Mouse (Mus musculus): ENCODE data around the gene Syt13. TPM values are rescaled to one million over a fixed set of nuclear protein-coding genes. Genes with fewer than 3 reads are reported as not detected.

Gene Syt13
- total and polyA plus RNA-seq, 3 experiments, result not detected

DNA sequence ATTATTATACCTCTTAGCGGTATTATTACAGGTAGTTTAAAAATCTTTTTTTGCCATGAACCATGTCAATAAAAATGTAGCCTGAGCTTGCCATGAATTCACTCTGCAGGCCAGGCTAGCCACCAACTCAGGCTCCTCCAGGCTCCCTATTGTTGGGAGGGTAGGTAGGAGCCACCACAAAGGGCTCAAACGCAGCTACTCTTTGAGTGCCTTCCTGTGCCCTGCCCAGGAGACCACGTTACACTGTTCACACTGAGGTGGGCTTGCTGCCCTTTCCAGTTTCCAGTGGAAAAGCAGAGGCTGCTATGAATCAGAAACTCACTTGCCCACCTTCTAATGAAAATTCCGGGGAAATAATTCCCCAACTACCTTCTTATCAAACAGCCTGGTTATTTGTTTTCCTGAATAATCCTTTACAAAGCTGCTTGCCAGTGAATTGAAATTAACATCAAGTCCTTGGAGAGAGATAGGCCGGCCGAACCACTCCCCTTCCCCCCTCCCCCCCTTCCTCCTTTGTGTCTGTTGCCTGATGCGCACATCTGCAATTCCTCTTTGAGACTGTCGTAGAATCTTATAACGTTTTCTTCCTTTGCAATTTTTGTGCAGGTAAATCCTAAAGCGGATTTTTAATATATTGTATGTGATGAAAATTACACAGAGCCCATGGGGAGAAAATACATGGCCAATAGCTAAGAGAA is 44.6 kb upstream of the Syt13 start:
- Histone ChIP-seq H3K36me3 (ENCODE audit: control insufficient read depth in 1 of 2, insufficient read depth in 2 of 2, low read length in 2 of 2) (no peaks in the 10 kb centered on the region), H3K9ac (ENCODE audit: control insufficient read depth, low read depth, low read length, poor library complexity, severe bottlenecking) (no peak overlapping the region), H3K27me3 (ENCODE audit: control insufficient read depth in 1 of 2, insufficient read depth in 2 of 2, low read length in 2 of 2) (peaks cover 13 to 22% of the 10 kb centered on the region in 2 experiments; a peak in 3 of 4 replicates), H3K4me1 (ENCODE audit: control insufficient read depth in 1 of 2, insufficient read depth in 2 of 2, low read length in 2 of 2) (no peaks in the 10 kb centered on the region), H3K27ac (ENCODE audit: control insufficient read depth, low read depth, low read length) (no peak overlapping the region), H3K4me3 (ENCODE audit: control insufficient read depth in 1 of 2, insufficient read depth in 1 of 2, low read depth in 2 of 2, low read length in 2 of 2) (no peak overlapping the region), H3K9me3 (replicated peaks; ENCODE audit: insufficient read depth, low read length) (no peaks in the 10 kb centered on the region), H3K79me2 (ENCODE audit: control insufficient read depth, insufficient read depth, low read length, poor library complexity) (no peaks in the 10 kb centered on the region)
- DNase-seq (ENCODE audit: low read depth, low spot score), result no peak
- no peak for TF ChIP-seq POLR2AphosphoS5 (IDR thresholded peaks at IDR 0.05; ENCODE audit: borderline replicate concordance, low read depth, low read length)
- TF ChIP-seq RAD21 (IDR thresholded peaks at IDR 0.05; ENCODE audit: low read depth, low read length), result no peak
- TF ChIP-seq POLR2A (IDR thresholded peaks at IDR 0.05; ENCODE audit: control insufficient read depth in 1 of 2, insufficient read depth in 1 of 2, low read depth in 1 of 2, low read length in 2 of 2, poor library complexity in 1 of 2), result no peak
- no peak for TF ChIP-seq GATA1 (IDR thresholded peaks at IDR 0.05; ENCODE audit: low read depth, low read length)

- peaks cover 12 to 22% of the 10 kb centered on the region in 2 experiments for H3K27me3 ChIP-seq (ENCODE audit: control insufficient read depth in 1 of 2, insufficient read depth in 2 of 2, low read length in 2 of 2)
- H3K79me2 ChIP-seq (ENCODE audit: control insufficient read depth, insufficient read depth, low read length, poor library complexity), result no peaks in the 10 kb centered on the region
- TF ChIP-seq MEF2A (IDR thresholded peaks at IDR 0.05; ENCODE audit: extremely low read depth, insufficient replicate concordance, low read depth, low read length, poor library complexity, severe bottlenecking), result no peak
- TF ChIP-seq NELFE (IDR thresholded peaks at IDR 0.05; ENCODE audit: low read depth, low read length), result no peak
- H3K36me3 ChIP-seq (ENCODE audit: control insufficient read depth in 1 of 2, insufficient read depth in 2 of 2, low read length in 2 of 2), result no peaks in the 10 kb centered on the region
- H3K4me3 ChIP-seq (ENCODE audit: control insufficient read depth in 1 of 2, insufficient read depth in 1 of 2, low read depth in 2 of 2, low read length in 2 of 2), result no peak overlapping the region
- no peak for DNase-seq (ENCODE audit: low read depth, low spot score)
- no peak overlapping the region for H3K9ac ChIP-seq (ENCODE audit: control insufficient read depth, low read depth, low read length, poor library complexity, severe bottlenecking)
- no peak overlapping the region for H3K27ac ChIP-seq (ENCODE audit: control insufficient read depth, low read depth, low read length)
- H3K9me3 ChIP-seq (replicated peaks; ENCODE audit: insufficient read depth, low read length), result no peaks in the 10 kb centered on the region
- no peaks in the 10 kb centered on the region for H3K4me1 ChIP-seq (ENCODE audit: control insufficient read depth in 1 of 2, insufficient read depth in 2 of 2, low read length in 2 of 2)
These were observed 43.7 kb upstream of the Syt13 start for GRCm38 (mm10) chr2:92871093-92871686.

DNA sequence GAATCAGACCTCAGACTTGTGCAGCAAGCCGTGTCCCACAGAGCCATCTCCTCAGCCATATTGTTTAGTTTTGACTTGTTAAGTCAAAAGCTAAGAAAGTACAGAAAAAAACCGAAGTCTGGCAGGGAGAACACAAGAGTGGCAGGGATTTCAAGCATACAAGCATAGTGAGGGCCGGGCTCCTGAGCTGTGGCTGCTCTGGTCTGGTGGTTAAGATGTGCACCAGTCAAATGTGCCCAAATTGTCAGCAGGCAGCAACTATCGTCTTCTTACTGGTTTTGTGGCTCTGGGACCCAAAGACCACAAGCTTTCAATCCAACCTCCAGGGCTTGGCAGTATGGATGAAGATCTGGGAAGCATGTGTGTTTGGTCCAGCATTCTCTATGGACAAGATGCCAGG is 42.2 kb upstream of the Syt13 start:
- Histone ChIP-seq H3K4me3 (ENCODE audit: control insufficient read depth in 1 of 2, insufficient read depth in 1 of 2, low read depth in 2 of 2, low read length in 2 of 2) (no peak overlapping the region), H3K36me3 (ENCODE audit: control insufficient read depth in 1 of 2, insufficient read depth in 2 of 2, low read length in 2 of 2) (no peaks in the 10 kb centered on the region), H3K4me1 (ENCODE audit: control insufficient read depth in 1 of 2, insufficient read depth in 2 of 2, low read length in 2 of 2) (no peaks in the 10 kb centered on the region), H3K9ac (ENCODE audit: control insufficient read depth, low read depth, low read length, poor library complexity, severe bottlenecking) (no peak overlapping the region), H3K79me2 (ENCODE audit: control insufficient read depth, insufficient read depth, low read length, poor library complexity) (no peaks in the 10 kb centered on the region), H3K9me3 (replicated peaks; ENCODE audit: insufficient read depth, low read length) (no peaks in the 10 kb centered on the region), H3K27ac (ENCODE audit: control insufficient read depth, low read depth, low read length) (no peak overlapping the region), H3K27me3 (ENCODE audit: control insufficient read depth in 1 of 2, insufficient read depth in 2 of 2, low read length in 2 of 2) (peaks cover 10 to 31% of the 10 kb centered on the region in 2 experiments)
- TF ChIP-seq MXI1 (IDR thresholded peaks at IDR 0.05; ENCODE audit: low read depth, low read length) (no peak), TBP (IDR thresholded peaks at IDR 0.05; ENCODE audit: low read depth, low read length) (no peak), CTCF (IDR thresholded peaks at IDR 0.05 in 2 of 3, conservative IDR thresholded peaks at IDR 0.05 in 1 of 3; ENCODE audit: control insufficient read depth in 1 of 3, insufficient read depth in 1 of 3, low read depth in 2 of 3, low read length in 3 of 3, poor library complexity in 1 of 3, severe bottlenecking in 1 of 3) (no peak), HCFC1 (IDR thresholded peaks at IDR 0.05; ENCODE audit: low read depth, low read length) (no peak), CHD1 (IDR thresholded peaks at IDR 0.05; ENCODE audit: low read depth, low read length) (no peak), ZKSCAN1 (IDR thresholded peaks at IDR 0.05; ENCODE audit: low read depth, low read length) (no peak), USF2 (IDR thresholded peaks at IDR 0.05; ENCODE audit: borderline replicate concordance in 1 of 2, insufficient read depth in 1 of 2, low read depth in 1 of 2, low read length in 2 of 2) (no peak), POLR2A (IDR thresholded peaks at IDR 0.05; ENCODE audit: control insufficient read depth in 1 of 2, insufficient read depth in 1 of 2, low read depth in 1 of 2, low read length in 2 of 2, poor library complexity in 1 of 2) (no peak)
- no peak for DNase-seq (ENCODE audit: low read depth, low spot score)
